Mouse (Mus musculus): ENCODE results near the gene Spata21.

The Spata21 gene

GRCm38 (mm10) chr4:141158609-141159008, 70.5 kb downstream of the Spata21 start:
- 54% methylated on average over 2 of the region's 2 CpGs for WGBS

- WGBS, result 56% methylated on average over 11 of the region's 11 CpGs
These were observed 71.0 kb downstream of the Spata21 start for GRCm38 (mm10) chr4:141159093-141159492.

- 43% methylated on average over 5 of the region's 5 CpGs for WGBS
These were observed 71.5 kb downstream of the Spata21 start for GRCm38 (mm10) chr4:141159666-141160065.

GRCm38 (mm10) chr4:141160193-141160592, 72.1 kb downstream of the Spata21 start:
- WGBS, result 82% methylated on average over 4 of the region's 4 CpGs

- WGBS, result 65% methylated on average over 6 of the region's 6 CpGs
These were observed 73.6 kb downstream of the Spata21 start for GRCm38 (mm10) chr4:141161699-141162208.

Measured in cerebral cortex, adult 2 months (tissue).